Mouse (Mus musculus) kidney, embryonic 14.5 days (tissue): ENCODE data around the gene Tcl1b3. TPM values are rescaled to one million over a fixed set of nuclear protein-coding genes. Genes with fewer than 3 reads are reported as not detected.
"Not testable (repeated sequence)": the region's sequence is repeated elsewhere in the genome, so short reads cannot be mapped to it uniquely, and the experiment has no call there.

Experiments used
- ATAC-seq: fragments of 200-750 bp; cut with Nextera tagmentation; 2 replicates; pipeline ENCODE4 v1.8.0; 2017; ENCODE audit warnings: moderate number of reproducible peaks, mild to moderate bottlenecking, moderate TSS enrichment, moderate library complexity; ENCODE audit not compliant: low FRiP score, low TSS enrichment
- H3K27ac ChIP-seq: fragments of 300-500 bp; sonication (generic); 2 replicates; pipeline ENCODE4 v1.5.1; 2014; ENCODE audit warnings: low read depth, mild to moderate bottlenecking, low read length, moderate library complexity, mixed read lengths
- H3K27me3 ChIP-seq: fragments of 300-500 bp; sonication (generic); 2 replicates; pipeline ENCODE4 v1.6.1; 2014; ENCODE audit warnings: mild to moderate bottlenecking, low read length; ENCODE audit not compliant: control insufficient read depth, insufficient read depth
- H3K36me3 ChIP-seq: fragments of 300-500 bp; sonication (generic); 2 replicates; pipeline ENCODE4 v1.6.1; 2014; ENCODE audit warnings: low read length, mixed read lengths; ENCODE audit not compliant: control insufficient read depth, insufficient read depth
- H3K4me1 ChIP-seq: fragments of 300-500 bp; sonication (generic); 2 replicates; pipeline ENCODE4 v1.6.1; 2014; ENCODE audit warnings: low read length, mixed read lengths; ENCODE audit not compliant: control insufficient read depth, insufficient read depth
- H3K4me2 ChIP-seq: fragments of 300-500 bp; sonication (generic); replicated peaks from 2 replicates; pipeline ENCODE4 v1.6.1; 2014; ENCODE audit warnings: low read depth, mild to moderate bottlenecking, low read length
- H3K4me3 ChIP-seq: fragments of 300-500 bp; sonication (generic); 2 replicates; pipeline ENCODE4 v1.5.1; 2014; ENCODE audit warnings: mild to moderate bottlenecking, low read length
- H3K9ac ChIP-seq: fragments of 300-500 bp; sonication (generic); 2 replicates; pipeline ENCODE4 v1.6.1; 2014; ENCODE audit warnings: low read depth, mild to moderate bottlenecking, low read length, moderate library complexity
- H3K9me3 ChIP-seq: fragments of 300-500 bp; sonication (generic); 2 replicates; pipeline ENCODE4 v1.6.1; 2016; ENCODE audit warnings: low read length; ENCODE audit not compliant: control insufficient read depth
- whole genome bisulfite sequencing: fragments of 180-500 bp; shearing (Covaris S2); extraction: QIAGEN DNeasy Blood & Tissue Kit; methylation state at CpG from one replicate; pipeline ENCODE4 v1.1.7; 2014; 5-methylcytosine and 5-hydroxymethylcytosine counted together
- polyA plus RNA-seq: library from polyadenylated mRNA; unstranded; fragments of >200 nt; fragmentation: Nextera tagmentation; extraction: Ambion mirVana; gene quantifications from 2 replicates; pipeline ENCODE4 v1.2.1, GENCODE M21; 2014

The Tcl1b3 gene
- polyA plus RNA-seq, 1 experiment from 2014 or later, result not detected

- WGBS, result 32% methylated on average over 2 of the region's 2 CpGs
- not testable (repeated sequence) for H3K4me3 ChIP-seq, H3K27ac ChIP-seq, ATAC-seq, H3K9me3 ChIP-seq, H3K4me2 ChIP-seq, H3K4me1 ChIP-seq, H3K9ac ChIP-seq, H3K27me3 ChIP-seq, H3K36me3 ChIP-seq
Measured at GRCm38 (mm10) chr12:105174318-105174717, 16.5 kb upstream of the Tcl1b3 start.

- not testable (repeated sequence) for H3K9me3 ChIP-seq, H3K9ac ChIP-seq, H3K4me2 ChIP-seq, H3K36me3 ChIP-seq, H3K4me3 ChIP-seq, H3K4me1 ChIP-seq, ATAC-seq, H3K27me3 ChIP-seq, H3K27ac ChIP-seq
- WGBS, result 60% methylated on average over 3 of the region's 3 CpGs
Measured at GRCm38 (mm10) chr12:105176044-105176443, 14.8 kb upstream of the Tcl1b3 start, which contains the start of gene Tcl1b5. Gene Tcl1b5, plus strand, starts transcription at chr12:105176344.

DNA sequence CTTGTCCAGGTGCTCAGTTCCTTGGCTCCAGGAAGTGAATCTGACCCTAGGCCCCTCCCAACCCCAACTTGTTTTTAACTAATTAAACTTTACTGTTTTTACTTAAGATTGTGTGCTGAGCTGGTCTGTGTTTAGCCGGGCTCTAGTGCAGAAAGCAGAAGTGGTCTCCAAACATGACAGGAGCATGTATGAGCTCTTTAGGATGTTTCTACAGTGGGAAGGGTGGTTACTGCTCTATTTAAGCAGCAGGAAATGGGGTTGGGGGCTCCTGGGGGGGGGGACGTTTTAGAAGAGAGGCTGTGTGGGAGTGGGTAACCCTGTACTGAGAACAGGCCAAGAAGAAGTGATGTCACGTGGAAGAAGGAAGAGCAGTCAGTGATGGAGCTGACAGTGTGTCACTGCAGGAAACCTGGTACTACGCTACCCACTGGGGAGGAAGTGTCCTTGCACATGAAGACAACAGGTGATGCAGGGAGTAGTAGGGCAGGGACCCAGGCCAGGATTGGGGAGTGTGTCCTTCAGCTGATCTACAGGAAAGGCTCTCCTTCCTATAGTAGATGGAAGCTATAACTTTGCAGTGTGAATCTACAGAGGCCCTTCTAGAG is 9.7 kb upstream of the Tcl1b3 start:
- not testable (repeated sequence) for ATAC-seq, H3K9ac ChIP-seq, H3K4me1 ChIP-seq, H3K4me3 ChIP-seq, H3K4me2 ChIP-seq, H3K36me3 ChIP-seq, H3K27ac ChIP-seq, H3K27me3 ChIP-seq, H3K9me3 ChIP-seq
- 66% methylated on average over 4 of the region's 4 CpGs for WGBS

- H3K4me2 ChIP-seq, H3K27ac ChIP-seq, H3K9me3 ChIP-seq, H3K9ac ChIP-seq, H3K36me3 ChIP-seq, H3K4me3 ChIP-seq, H3K27me3 ChIP-seq, H3K4me1 ChIP-seq: not testable (repeated sequence)
- peak; percentile 43; the same call in 1 of the 2 replicates for ATAC-seq
- 48% methylated on average over 2 of the region's 2 CpGs for WGBS
Measured at GRCm38 (mm10) chr12:105188980-105189379, 1.9 kb upstream of the Tcl1b3 start.

GRCm38 (mm10) chr12:105199684-105200497 is 9.0 kb downstream of the Tcl1b3 start:
- not testable (repeated sequence) for H3K27ac ChIP-seq

GRCm38 (mm10) chr12:105201657-105202056 is 10.8 kb downstream of the Tcl1b3 start, which contains the start of gene Tcl1b4:
Gene Tcl1b4, plus strand, starts transcription at chr12:105201957.
- not testable (repeated sequence) for H3K4me3 ChIP-seq, H3K27ac ChIP-seq, H3K4me1 ChIP-seq, H3K9ac ChIP-seq, H3K36me3 ChIP-seq, H3K27me3 ChIP-seq, H3K4me2 ChIP-seq, ATAC-seq, H3K9me3 ChIP-seq
- 100% methylated on average over 1 of the region's 1 CpGs for WGBS

More at GRCm38 (mm10) chr12:105199684-105200497, 9.0 kb downstream of the Tcl1b3 start:
- not testable (repeated sequence) for H3K4me3 ChIP-seq, H3K4me1 ChIP-seq, H3K9me3 ChIP-seq, H3K27me3 ChIP-seq, H3K4me2 ChIP-seq, ATAC-seq, H3K9ac ChIP-seq, H3K36me3 ChIP-seq
- WGBS, result 75% methylated on average over 7 of the region's 7 CpGs

GRCm38 (mm10) chr12:105207071-105207470 is 16.2 kb downstream of the Tcl1b3 start:
- WGBS, result 64% methylated on average over 1 of the region's 1 CpGs
- no peaks in the 10 kb centered on the region for H3K4me1 ChIP-seq

GRCm38 (mm10) chr12:105208441-105208840 is 17.6 kb downstream of the Tcl1b3 start:
- Histone ChIP-seq H3K9me3 (no peaks in the 10 kb centered on the region), H3K4me1 (no peaks in the 10 kb centered on the region), H3K4me2 (no peak overlapping the region), H3K27me3 (no peaks in the 10 kb centered on the region), H3K36me3 (no peaks in the 10 kb centered on the region), H3K9ac (no peak overlapping the region), H3K27ac (no peak overlapping the region), H3K4me3 (no peak overlapping the region)
- WGBS, result 100% methylated on average over 1 of the region's 1 CpGs
- no peak for ATAC-seq

More at GRCm38 (mm10) chr12:105207071-105207470, 16.2 kb downstream of the Tcl1b3 start:
- no peaks in the 10 kb centered on the region for H3K27me3 ChIP-seq
- H3K9ac ChIP-seq, result no peak overlapping the region
- no peaks in the 10 kb centered on the region for H3K9me3 ChIP-seq
- ATAC-seq, result no peak
- no peak overlapping the region for H3K27ac ChIP-seq
- H3K36me3 ChIP-seq, result no peaks in the 10 kb centered on the region
- H3K4me3 ChIP-seq, result no peak overlapping the region
- no peak overlapping the region for H3K4me2 ChIP-seq

DNA sequence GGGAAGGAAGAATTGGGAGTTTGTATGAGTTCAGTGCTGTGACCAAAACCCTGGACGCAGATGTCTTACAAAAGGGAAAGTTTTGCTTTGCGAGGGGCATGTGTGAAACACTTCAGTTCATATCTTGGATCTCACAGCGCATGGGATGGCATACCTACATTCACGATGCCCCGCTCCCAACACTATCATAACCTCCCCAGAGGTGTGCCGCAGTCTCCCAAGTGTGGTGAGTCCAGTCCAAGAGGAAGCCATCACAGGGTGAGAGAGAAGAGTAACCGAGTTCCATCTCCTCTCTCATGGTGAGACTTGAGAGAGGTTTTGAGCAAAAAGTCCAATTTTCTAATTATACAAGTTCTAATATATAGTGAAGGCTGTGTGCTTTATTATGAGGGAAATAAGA is 18.4 kb downstream of the Tcl1b3 start:
- no peak overlapping the region for H3K4me3 ChIP-seq
- H3K27me3 ChIP-seq, result no peaks in the 10 kb centered on the region
- no peak overlapping the region for H3K27ac ChIP-seq
- 92% methylated on average over 7 of the region's 7 CpGs for WGBS
- no peaks in the 10 kb centered on the region for H3K4me1 ChIP-seq
- ATAC-seq, result no peak
- no peaks in the 10 kb centered on the region for H3K9me3 ChIP-seq
- H3K36me3 ChIP-seq, result no peaks in the 10 kb centered on the region
- no peak overlapping the region for H3K9ac ChIP-seq
- no peak overlapping the region for H3K4me2 ChIP-seq
